Mouse (Mus musculus): ENCODE results near the gene Pigw.

DNA sequence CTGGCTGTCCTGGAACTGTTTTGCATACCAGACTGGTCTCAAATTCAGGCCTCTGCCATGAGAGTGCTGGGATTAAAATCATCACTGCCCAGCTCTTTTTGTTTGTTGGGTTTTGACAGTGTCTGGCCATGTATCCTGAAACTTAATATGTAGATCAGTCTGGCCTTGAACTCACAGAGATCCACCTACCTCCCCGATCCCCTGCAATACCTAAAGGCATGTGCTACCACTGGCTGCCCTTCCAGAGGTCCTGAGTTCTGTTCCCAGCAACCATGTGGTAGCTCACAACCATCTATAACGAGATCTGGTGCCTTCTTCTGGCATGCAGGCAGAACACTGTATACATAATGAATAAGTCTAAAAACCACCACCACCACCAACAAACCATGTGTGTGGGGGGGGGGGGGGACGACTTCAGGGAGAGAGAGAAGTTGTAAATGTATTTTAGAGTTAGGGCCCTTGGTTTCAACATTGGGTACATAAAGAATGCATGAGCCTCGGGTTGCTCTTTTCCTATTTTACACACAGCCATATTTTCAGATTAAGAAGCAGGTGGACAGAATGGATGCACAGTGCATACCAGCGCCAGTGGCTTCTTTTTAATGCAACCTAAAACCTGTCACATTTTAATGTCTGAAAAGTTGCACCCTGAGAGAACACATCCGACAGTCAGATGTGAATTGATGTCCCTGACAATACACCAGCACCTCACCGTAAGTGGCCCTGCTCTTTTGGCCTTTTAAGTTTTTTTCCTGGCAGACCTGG is 896 bp downstream of the Pigw start:
- no peak for TF ChIP-seq CTCF (IDR thresholded peaks at IDR 0.05; ENCODE audit: control insufficient read depth, insufficient read depth, insufficient replicate concordance, low read depth, low read length)
- no peak for TF ChIP-seq POLR2A (IDR thresholded peaks at IDR 0.05; ENCODE audit: control insufficient read depth, low read depth, low read length)

Data from testis, adult 2 months (tissue).